Mouse (Mus musculus): ENCODE data around the gene Nodal. TPM values are rescaled to one million over a fixed set of nuclear protein-coding genes. Genes with fewer than 3 reads are reported as not detected.

Nodal gene
- total and polyA plus RNA-seq, 3 experiments = 0.04 TPM; not detected in 2

DNA sequence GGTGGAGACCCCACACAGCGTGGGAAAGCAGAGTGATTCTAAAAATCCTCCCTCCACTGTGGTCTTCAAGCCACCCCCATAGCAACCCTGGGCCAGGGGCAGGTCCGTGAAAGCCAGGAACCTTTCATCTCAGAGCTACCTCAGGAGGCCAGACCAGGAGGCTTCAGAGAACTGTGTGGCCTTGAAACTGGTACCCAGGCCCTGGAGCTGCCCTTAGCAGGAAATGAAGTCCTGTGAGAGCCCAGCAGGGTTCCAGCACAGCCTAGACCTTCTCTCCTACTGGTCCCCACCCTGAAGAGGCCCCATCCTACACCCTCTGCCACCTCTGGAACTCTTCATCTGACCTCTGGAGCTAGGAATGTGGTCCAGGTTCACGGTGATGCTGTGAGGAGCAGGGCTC lies 19.6 kb upstream of the Nodal start:
- no peak for DNase-seq

DNA sequence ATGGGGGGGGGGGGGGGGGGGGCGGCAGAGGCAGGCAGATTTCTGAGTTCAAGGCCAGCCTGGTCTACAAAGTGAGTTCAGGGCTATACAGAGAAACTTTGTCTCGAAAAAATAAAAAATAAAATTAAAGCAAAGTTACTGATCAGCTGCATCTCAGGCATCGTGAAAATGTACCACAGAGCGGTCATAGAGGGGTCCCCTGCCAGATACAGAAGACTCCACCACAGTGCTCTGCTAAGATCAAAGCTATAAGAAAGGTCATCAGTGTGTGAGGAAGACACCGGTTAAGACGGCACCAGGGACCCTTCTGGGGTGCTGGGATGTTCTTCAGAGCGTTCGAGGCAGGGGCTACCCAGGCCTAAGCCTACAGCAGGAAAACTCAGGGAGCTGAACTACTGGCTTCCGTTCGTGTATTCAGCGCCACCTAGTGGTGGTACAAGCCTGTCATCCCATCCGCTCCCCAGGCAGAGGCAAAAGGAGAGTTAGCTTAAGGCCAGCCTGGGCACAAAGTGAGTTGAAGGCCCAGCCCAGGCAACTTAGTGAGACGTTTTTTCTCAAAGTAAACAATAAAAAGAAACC lies 18.5 kb upstream of the Nodal start:
- DNase-seq = peak; percentile 67

DNA sequence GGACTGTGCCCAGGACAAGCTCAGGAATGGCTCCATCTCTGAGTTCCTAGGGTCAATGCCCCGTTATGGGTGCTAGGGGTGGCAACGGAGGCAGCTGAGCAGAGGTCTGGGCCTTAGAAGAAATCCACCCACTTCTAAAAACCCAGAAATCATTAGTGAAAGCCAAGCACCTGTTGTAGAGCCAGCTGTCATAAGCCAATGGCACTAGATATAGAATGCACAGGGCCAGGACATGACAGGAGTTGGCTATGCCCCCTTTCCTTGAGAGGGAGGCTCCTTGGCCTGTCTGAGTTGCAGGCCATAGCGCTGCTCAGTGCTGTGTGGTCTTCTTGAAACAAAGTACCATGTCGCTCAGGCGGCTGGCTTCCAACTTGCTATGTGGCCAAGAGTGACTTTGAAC lies 17.4 kb upstream of the Nodal start:
- DNase-seq = no peak

DNA sequence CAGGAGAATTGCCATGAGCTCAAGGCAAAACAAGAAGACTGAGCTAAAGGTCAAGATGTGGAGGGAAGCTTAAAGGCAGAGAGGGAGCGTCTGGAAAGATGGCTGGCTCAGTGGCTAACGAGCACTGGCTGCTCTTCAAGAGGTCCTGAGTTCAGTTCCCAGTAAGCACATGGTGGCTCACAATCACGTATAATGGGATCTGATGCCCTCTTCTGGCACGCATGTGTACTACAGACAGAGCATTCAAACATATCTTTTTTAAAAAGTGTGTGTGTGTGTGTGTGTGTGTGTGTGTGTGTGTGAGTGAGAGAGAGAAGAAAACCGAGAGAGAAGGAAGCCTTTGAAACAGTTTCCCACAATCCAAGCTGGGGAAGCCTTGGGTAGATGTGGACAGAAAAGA lies 15.3 kb upstream of the Nodal start:
- DNase-seq = no peak

DNA sequence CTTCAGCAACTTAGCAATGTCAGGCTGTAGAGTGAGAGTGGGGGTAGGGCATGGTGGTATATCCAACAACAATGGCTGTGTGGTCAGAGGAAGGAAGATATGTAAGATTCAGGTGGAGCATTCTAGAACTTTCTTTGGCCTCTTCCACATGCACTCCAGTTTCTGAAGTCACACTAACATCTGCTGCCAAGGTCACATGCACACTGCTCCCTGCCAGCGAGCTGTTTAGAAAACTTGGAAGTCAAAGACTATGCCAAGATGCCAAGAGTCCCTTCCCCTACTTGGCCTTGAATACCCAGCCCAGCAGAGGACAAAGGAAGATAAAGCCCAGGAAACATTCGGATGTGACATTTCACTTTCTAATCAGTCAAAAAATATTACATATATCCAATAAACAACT lies 14.9 kb upstream of the Nodal start:
- DNase-seq = peak; percentile 36

DNA sequence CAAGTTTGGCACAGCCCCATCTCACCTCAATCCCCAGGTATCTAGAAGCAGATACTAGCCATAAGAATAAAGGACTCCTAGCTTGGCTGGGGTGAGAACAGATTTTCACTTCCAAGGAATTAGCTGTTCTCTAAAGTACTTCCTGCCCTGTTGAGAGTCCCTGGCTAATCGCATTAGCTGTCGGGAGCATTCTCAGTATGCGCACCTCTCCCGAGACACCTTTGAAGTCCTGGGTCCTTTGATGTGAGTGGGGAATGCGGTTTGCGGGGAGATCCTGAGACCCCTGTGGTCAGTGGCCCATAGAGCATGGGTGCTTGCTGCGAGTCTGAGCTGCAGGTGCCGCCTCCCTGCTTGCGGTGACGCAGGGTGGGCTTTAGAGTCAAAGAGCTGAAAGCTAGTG lies 11.8 kb upstream of the Nodal start:
- no peak for DNase-seq

DNA sequence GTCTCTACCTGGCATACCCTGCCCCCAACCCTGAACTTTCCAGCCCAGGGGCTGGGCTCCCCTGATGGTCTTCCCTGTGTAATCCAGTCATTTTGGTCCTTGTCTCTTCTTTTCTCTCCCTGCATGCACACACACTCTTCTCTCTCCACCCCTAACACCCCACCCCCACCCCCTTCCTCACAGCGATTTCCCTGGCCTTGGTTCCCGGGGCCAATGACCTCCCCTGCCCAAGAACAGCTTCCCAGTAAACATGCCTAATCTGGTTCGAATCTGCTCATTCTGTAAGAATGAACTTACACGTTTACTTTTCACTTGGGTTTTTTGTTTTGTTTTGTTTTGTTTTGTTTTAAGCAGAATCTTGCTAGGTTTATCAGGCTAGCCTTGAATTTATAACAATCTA lies 8.0 kb upstream of the Nodal start:
- DNase-seq = no peak

DNA sequence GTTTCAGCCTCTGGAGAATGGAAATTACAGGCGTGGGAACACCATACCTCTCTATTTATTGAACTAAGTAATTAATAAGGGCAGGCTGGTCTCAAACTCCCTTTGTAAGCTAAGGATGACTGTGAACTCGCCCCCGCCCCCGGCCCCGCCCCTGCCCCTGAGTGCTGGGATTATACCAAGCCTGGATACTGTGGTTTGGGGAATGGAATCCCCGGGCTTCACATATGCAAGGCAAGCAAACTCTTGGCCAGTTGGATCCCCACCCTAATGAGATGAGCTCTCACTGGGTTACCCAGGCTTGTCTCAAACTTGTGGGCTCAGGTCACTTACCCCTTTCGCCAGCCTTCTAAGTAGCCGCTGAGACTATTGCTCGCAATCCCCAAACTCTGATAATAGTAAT lies 7.6 kb upstream of the Nodal start:
- no peak for DNase-seq

DNA sequence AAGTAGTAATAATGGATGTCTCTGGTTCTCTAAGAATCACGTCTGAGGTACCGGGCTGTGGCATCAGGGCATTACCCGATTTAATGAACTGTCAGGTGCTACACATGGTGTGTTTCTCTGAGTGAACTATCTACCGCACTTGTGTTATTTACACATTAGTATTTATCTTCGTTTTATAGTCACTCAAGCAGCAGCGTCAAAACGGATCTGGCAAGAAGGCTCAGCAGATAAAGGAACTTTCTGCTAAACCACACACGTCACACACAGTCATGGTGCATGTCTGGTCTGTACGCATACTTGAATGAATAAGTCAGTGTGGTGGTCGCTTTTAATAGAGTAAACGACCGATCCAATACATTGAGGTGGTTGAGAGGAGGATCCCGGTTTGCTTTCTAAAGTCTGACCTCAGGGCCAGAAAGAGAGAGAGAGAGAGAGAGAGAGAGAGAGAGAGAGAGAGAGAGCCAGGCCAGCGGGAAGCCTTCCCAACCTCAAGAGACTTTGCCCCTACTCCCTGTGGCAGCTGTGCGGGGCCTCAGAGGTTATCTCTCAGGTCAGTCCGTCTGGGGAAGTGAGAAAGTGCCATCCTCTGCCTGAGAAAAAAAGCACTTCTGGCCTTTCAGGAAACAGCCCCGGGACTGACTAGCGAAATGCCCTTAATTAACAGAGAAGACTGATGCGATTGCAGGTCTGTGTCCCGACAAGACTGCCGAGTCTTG lies 4.7 kb upstream of the Nodal start:
- DNase-seq = no peak

DNA sequence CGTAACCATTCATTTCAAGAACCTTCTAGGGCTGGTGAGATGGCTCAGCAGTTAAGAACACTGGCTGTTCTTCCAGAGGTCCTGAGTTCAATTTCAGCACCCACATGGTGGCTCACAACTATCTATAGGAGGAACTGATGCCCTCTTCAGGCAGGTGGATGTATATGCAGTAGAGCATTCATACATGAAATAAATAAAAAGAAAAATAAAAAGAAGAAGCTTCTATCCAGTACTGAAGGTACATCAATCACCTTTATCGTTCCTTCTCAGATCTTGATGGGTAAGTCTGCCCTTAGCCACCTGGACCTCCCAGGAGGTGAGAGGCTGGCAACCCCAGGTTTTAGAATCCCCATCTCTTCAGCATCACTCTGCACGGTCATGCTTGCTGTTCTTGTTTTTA lies 2.5 kb upstream of the Nodal start:
- no peak for DNase-seq

DNA sequence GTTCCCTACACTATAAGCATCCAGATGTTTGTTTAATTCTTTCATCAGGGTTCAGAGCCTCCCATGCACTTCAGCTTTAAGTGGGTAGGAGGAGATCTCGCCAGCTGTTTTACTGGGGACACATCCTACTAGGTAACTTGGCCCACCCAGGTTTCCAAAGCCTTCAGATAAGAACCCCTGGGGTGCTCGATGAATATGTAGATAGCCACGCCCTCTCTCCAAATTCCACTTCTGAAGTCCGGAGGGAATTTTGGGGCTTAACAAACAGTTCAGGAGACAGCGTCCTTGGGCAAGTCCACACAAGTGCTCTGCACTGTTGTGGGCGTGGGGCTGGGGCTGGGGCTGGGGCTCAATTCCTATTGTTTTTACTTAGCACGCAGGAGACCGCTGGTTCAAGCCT lies 1.9 kb upstream of the Nodal start:
- DNase-seq = no peak

DNA sequence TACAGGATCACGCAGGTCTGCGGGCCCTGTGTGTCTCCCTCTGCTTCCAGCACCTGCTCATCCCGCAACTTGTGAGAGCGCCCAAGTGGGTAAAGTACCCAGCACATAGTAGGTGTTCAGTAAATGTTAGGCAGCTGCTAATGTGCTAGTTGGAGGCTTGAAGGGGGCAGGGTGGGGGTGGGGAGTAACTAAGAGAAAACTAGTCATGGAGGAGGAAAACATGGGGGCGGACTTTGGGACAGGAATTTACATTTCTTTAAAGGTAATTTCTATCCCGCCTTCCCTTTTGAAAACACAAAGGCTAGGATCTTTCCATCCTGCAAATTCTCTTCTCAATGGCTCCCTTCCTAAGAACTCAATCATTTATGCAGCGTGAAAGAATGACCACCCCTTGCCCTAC lies 1.2 kb upstream of the Nodal start:
- no peak for DNase-seq

DNA sequence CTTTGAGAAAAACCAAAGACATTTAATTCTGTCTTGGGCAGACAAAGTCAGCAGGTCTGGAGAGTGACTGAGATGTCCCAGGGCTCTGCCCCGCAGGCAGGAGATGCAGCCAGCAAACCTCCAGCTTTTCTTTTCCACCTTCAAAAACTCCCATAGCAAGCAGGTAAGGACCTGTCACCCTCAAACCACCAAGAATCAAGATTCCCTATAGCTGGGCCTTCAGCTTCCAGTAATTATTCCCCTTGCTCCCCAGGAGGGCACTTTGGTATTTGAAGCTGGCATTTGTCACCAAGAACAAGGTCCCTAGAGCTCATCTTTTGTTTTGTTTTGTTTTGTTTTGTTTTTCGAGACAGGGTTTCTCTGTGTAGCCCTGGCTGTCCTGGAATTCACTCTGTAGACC lies 726 bp upstream of the Nodal start:
- DNase-seq = no peak

DNA sequence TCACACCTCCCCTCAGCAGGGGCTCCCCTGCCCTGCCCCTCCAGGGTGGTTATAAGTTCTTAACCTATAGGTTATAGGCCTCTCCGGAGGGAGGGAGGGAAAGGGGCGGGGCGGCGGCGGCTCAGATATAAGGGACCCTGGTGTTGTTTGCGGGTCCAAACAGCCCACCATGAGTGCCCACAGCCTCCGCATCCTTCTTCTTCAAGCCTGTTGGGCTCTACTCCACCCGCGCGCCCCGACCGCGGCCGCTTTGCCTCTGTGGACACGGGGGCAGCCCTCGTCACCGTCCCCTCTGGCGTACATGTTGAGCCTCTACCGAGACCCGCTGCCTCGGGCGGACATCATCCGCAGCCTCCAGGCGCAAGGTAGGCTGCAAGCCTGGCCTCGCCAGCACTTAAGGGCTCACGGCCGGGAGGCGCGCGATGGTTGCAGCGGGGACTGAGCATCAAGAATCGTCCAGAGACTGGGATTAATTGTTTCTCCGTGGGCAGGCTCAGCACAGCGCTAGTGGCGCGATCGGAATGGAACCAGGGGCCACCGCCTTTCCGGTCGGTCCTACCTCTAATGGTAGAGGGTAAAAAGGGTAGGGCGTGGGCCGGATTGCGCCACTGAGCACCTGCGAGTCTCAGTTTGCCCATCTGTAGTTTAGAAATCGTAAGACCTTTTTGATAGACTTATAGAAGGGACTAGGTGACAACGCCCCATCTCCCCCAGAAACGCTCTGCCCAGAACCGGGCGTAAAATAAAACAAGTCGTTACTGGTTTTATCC lies 544 bp downstream of the Nodal start:
- no peak for DNase-seq

DNA sequence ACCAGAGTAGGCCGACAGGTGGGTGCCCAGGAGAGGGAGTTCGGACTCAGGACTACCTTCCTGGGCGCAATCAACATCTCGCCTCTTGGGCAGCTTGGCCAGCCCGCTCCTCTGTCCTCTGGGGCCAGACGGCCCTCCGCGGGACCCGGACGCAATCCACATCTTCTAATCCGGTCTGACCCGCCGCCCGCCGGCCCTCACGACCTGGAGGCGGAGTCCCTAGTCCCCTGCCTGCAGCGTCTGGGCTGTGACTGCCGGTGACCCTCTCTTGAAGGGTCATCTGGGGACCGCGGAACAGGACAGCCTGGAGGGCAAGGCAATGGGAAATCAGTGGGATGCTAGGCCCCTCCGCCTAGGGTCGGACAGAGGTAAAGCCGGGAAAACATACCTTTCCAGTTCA lies 1.4 kb downstream of the Nodal start:
- no peak for DNase-seq

DNA sequence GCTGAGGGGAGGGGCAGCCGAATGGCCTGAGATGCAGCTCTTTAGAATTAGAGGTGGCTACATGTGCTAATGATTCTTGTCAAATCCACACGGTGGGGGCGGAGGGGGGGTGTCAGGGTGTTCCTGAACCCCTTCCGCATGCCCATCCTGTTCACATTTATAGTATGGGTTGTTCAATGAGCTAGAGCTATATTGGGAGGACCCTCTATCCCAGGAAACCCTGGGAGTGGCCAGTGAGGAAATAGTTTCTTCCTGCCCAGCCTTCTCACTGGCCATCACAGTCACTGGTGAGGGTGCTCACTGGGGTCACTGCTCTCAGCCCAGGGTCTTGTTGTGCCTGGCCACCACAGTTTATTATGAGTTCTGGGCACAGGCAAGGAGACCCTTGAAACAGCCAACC lies 2.2 kb downstream of the Nodal start:
- no peak for DNase-seq

DNA sequence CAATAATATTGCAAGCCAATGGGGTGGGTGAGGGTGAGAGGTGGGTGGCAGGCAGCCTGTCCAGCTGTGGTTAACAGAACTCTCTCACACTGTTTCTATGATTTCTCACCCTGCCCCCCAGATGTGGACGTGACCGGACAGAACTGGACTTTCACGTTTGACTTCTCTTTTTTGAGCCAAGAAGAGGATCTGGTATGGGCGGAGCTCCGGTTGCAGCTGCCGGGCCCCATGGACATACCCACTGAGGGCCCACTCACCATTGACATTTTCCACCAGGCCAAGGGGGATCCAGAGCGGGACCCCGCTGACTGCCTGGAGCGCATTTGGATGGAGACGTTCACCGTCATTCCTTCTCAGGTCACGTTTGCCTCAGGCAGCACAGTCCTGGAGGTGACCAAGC lies 5.1 kb downstream of the Nodal start:
- DNase-seq = no peak

DNA sequence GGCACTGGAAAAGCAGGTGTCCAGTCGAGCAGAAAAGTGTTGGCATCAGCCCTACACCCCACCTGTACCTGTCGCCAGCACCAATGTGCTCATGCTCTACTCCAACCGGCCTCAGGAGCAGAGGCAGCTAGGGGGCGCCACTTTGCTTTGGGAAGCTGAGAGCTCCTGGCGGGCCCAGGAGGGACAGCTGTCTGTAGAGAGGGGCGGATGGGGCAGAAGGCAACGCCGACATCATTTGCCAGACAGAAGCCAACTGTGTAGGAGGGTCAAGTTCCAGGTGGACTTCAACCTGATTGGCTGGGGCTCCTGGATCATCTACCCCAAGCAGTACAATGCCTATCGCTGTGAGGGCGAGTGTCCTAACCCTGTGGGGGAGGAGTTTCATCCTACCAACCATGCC lies 5.5 kb downstream of the Nodal start:
- DNase-seq = no peak

DNA sequence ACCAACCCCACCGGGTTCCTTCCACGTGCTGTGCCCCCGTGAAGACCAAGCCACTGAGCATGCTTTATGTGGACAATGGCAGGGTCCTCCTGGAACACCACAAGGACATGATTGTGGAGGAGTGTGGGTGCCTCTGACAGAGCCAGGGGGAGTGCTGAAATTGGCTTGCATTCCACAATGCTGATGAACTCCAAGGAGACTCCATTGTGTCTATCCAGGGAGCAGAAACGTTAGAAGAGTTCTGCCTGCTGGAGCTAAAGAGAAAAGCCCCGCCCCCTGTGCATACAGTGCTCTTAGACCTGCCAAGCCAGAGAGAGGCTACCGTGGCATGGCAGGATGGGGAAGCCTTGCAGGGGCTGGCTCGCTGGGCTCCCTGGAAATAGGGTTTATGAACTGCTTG lies 6.7 kb downstream of the Nodal start:
- no peak for DNase-seq

DNA sequence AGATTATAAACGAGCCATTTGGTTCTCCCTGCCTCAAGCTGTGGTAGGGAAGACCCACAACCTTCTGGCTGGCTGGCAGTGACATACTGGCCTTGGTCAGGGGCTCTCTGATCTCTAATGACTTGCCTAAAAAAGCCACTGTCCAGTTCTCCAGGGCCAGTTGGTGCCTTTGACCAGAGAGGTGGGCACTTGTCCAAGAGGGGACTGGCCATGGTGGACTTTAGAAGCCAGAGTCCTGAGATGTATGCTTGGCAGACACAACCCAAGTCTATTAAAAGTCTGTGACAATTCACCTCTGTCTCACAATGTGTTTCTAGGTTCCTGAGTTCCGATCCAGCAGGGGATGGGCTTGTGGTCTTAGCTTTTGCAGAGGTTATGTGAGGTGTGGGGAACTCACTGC lies 7.3 kb downstream of the Nodal start:
- DNase-seq = no peak

DNA sequence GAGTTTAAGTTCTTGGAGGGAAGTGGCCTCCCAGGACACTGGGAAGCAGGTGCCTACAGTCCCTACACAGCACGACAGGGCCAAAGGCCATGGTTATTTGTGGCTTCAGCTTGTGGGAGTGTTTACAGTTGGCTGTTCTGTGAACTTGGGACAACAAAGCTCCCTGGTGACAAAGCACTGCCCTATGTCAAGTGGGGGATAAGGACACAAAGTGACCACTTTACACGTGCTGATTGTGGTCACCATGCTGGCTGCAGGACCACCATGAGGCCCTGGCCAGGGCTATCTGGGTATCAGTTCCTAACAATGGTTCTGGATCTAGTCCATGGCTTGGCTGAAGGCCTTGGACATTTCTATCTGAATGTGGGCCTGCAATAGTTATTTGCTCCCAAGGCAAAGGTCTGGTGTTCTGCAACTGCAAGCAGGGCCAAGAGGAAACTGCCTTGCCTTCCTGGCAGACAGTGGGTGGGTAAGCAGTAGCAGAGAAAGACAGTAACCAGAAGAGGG lies 8.5 kb downstream of the Nodal start:
- peak; percentile 59 for DNase-seq

DNA sequence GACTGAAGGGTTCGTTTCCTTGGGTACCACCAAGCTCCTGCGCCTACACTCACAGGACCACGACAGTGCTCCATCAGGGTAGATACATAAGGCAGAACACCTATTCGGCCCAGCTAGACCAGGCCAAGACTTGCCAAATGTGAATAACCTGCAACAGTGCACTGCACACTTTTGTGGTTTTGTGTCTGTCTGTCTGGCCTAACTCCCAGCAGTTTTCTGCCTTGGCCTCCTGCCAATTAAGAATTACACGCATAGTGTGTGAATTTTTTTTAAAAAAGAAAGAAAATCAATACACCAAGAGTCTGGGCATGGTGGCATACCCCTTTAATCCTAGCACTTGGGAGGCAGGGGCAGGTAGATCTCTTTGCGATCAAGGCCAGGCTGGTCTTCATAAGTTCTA lies 10.2 kb downstream of the Nodal start:
- no peak for DNase-seq

DNA sequence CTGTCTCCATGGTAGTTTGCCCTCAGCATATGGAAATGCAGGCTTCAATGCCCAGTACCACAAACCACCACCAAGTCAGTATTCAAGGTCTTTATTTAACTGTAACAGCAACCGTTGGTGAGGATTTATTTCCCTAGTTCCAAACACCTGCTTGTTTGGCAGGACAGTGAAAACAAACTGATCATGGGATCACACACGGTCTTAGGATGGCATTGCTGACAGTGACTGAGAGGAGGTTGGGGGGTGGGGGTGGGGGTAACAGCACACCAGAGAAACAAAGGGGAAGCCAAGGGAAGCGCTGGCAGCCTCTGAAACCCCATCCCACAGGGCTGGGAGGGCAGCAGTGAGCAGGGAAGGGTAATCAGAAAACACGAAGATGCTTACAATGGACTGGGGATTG lies 10.6 kb downstream of the Nodal start:
- no peak for DNase-seq

DNA sequence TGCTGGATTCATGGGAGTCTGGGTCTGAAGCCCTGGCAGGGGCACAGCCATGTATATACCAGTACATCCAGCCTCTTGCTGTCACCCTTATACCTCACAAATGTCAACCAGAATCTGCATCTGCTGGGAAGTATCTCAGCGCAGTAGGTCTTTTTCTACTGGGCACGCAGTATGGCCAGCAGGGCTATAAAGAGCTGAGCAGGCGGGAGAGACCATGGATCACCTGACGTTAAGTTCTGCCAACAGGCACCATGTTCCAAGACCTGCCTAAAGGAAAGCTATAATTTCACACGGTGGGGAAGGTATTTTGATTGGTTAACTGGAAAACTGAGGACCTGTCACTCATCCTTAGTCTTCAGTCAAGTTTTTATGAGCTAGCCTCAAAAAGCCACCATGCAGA lies 11.3 kb downstream of the Nodal start:
- no peak for DNase-seq

All from adrenal gland, adult 2 months (tissue).